Mouse (Mus musculus): Measurements from ENCODE around the gene Kif4. TPM values are rescaled to one million over a fixed set of nuclear protein-coding genes. Genes with fewer than 3 reads are reported as not detected.

Gene Kif4
- polyA plus RNA-seq, 1 experiment from 2014 or later: 13.3 TPM

GRCm38 (mm10) chrX:100625802-100626793 lies 561 bp downstream of the Kif4 start, which contains the start of gene Pdzd11:
Pdzd11 (minus strand) TSS chrX:100626568.
- H3K9ac ChIP-seq (replicated peaks; ENCODE audit: low read depth, low read length): peak within 1 kb of the TSS; percentile 69
- H3K36me3 ChIP-seq (ENCODE audit: control insufficient read depth, insufficient read depth): no peaks in the 10 kb centered on the region
- H3K27ac ChIP-seq (ENCODE audit: low read length): peak within 1 kb of the TSS; percentile 39
- peak within 1 kb of the TSS; percentile 74 for H3K4me2 ChIP-seq (ENCODE audit: low read length)
- H3K27me3 ChIP-seq (replicated peaks; ENCODE audit: control insufficient read depth, insufficient read depth, low read length): no peaks in the 10 kb centered on the region
- H3K9me3 ChIP-seq (ENCODE audit: control insufficient read depth, low read length): no peaks in the 10 kb centered on the region
- peaks cover 12% of the 10 kb centered on the region for H3K4me1 ChIP-seq (replicated peaks; ENCODE audit: control insufficient read depth, insufficient read depth, low read length)
- ATAC-seq: peak; percentile 100
- H3K4me3 ChIP-seq (replicated peaks; ENCODE audit: low read length): peak within 1 kb of the TSS; percentile 57
- 20% methylated on average over 62 of the region's 62 CpGs for WGBS

GRCm38 (mm10) chrX:100629076-100629475 lies 3.5 kb downstream of the Kif4 start:
- no peak overlapping the region for H3K27ac ChIP-seq (ENCODE audit: low read length)
- H3K9ac ChIP-seq (replicated peaks; ENCODE audit: low read depth, low read length): no peak overlapping the region
- H3K27me3 ChIP-seq (replicated peaks; ENCODE audit: control insufficient read depth, insufficient read depth, low read length): no peaks in the 10 kb centered on the region
- no peaks in the 10 kb centered on the region for H3K36me3 ChIP-seq (ENCODE audit: control insufficient read depth, insufficient read depth)
- no peak overlapping the region for H3K4me2 ChIP-seq (ENCODE audit: low read length)
- peaks cover 12% of the 10 kb centered on the region for H3K4me1 ChIP-seq (replicated peaks; ENCODE audit: control insufficient read depth, insufficient read depth, low read length)
- WGBS: 95% methylated on average over 2 of the region's 2 CpGs
- ATAC-seq: no peak
- no peak overlapping the region for H3K4me3 ChIP-seq (replicated peaks; ENCODE audit: low read length)
- H3K9me3 ChIP-seq (ENCODE audit: control insufficient read depth, low read length): no peaks in the 10 kb centered on the region

- no peaks in the 10 kb centered on the region for H3K36me3 ChIP-seq (ENCODE audit: control insufficient read depth, insufficient read depth)
- 94% methylated on average over 8 of the region's 8 CpGs for WGBS
- H3K27me3 ChIP-seq (replicated peaks; ENCODE audit: control insufficient read depth, insufficient read depth, low read length): no peaks in the 10 kb centered on the region
- ATAC-seq: no peak
- H3K9ac ChIP-seq (replicated peaks; ENCODE audit: low read depth, low read length): no peak overlapping the region
- H3K4me1 ChIP-seq (replicated peaks; ENCODE audit: control insufficient read depth, insufficient read depth, low read length): no peaks in the 10 kb centered on the region
- H3K4me2 ChIP-seq (ENCODE audit: low read length): no peak overlapping the region
- no peak overlapping the region for H3K27ac ChIP-seq (ENCODE audit: low read length)
- no peaks in the 10 kb centered on the region for H3K9me3 ChIP-seq (ENCODE audit: control insufficient read depth, low read length)
- no peak overlapping the region for H3K4me3 ChIP-seq (replicated peaks; ENCODE audit: low read length)
Measured at GRCm38 (mm10) chrX:100638477-100638876, 12.9 kb downstream of the Kif4 start.

GRCm38 (mm10) chrX:100652848-100653247 lies 27.3 kb downstream of the Kif4 start:
- H3K9ac ChIP-seq (replicated peaks; ENCODE audit: low read depth, low read length): no peak overlapping the region

GRCm38 (mm10) chrX:100664825-100665224 lies 39.3 kb downstream of the Kif4 start:
- no peak for ATAC-seq
- H3K27me3 ChIP-seq (replicated peaks; ENCODE audit: control insufficient read depth, insufficient read depth, low read length): no peaks in the 10 kb centered on the region
- no peak overlapping the region for H3K4me2 ChIP-seq (ENCODE audit: low read length)
- no peak overlapping the region for H3K4me3 ChIP-seq (replicated peaks; ENCODE audit: low read length)
- H3K36me3 ChIP-seq (ENCODE audit: control insufficient read depth, insufficient read depth): no peaks in the 10 kb centered on the region
- no peak overlapping the region for H3K9ac ChIP-seq (replicated peaks; ENCODE audit: low read depth, low read length)
- H3K9me3 ChIP-seq (ENCODE audit: control insufficient read depth, low read length): no peaks in the 10 kb centered on the region
- no peak overlapping the region for H3K27ac ChIP-seq (ENCODE audit: low read length)
- H3K4me1 ChIP-seq (replicated peaks; ENCODE audit: control insufficient read depth, insufficient read depth, low read length): no peaks in the 10 kb centered on the region
- 95% methylated on average over 2 of the region's 2 CpGs for WGBS

More at GRCm38 (mm10) chrX:100652848-100653247, 27.3 kb downstream of the Kif4 start:
- ATAC-seq: no peak
- no peaks in the 10 kb centered on the region for H3K4me1 ChIP-seq (replicated peaks; ENCODE audit: control insufficient read depth, insufficient read depth, low read length)
- H3K27me3 ChIP-seq (replicated peaks; ENCODE audit: control insufficient read depth, insufficient read depth, low read length): no peaks in the 10 kb centered on the region
- no peak overlapping the region for H3K4me2 ChIP-seq (ENCODE audit: low read length)
- no peak overlapping the region for H3K27ac ChIP-seq (ENCODE audit: low read length)
- H3K36me3 ChIP-seq (ENCODE audit: control insufficient read depth, insufficient read depth): no peaks in the 10 kb centered on the region
- no peak overlapping the region for H3K4me3 ChIP-seq (replicated peaks; ENCODE audit: low read length)
- H3K9me3 ChIP-seq (ENCODE audit: control insufficient read depth, low read length): no peaks in the 10 kb centered on the region

GRCm38 (mm10) chrX:100678204-100678603 lies 52.7 kb downstream of the Kif4 start:
- H3K27me3 ChIP-seq (replicated peaks; ENCODE audit: control insufficient read depth, insufficient read depth, low read length): no peaks in the 10 kb centered on the region
- ATAC-seq: no peak; the same call in 1 of the 2 replicates
- no peaks in the 10 kb centered on the region for H3K9me3 ChIP-seq (ENCODE audit: control insufficient read depth, low read length)
- H3K36me3 ChIP-seq (ENCODE audit: control insufficient read depth, insufficient read depth): no peaks in the 10 kb centered on the region
- H3K4me2 ChIP-seq (ENCODE audit: low read length): no peak overlapping the region
- no peak overlapping the region for H3K27ac ChIP-seq (ENCODE audit: low read length)
- H3K4me3 ChIP-seq (replicated peaks; ENCODE audit: low read length): no peak overlapping the region
- H3K9ac ChIP-seq (replicated peaks; ENCODE audit: low read depth, low read length): no peak overlapping the region
- 74% methylated on average over 3 of the region's 3 CpGs for WGBS
- H3K4me1 ChIP-seq (replicated peaks; ENCODE audit: control insufficient read depth, insufficient read depth, low read length): no peaks in the 10 kb centered on the region

- H3K9ac ChIP-seq (replicated peaks; ENCODE audit: low read depth, low read length): no peak overlapping the region
- WGBS: 20% methylated on average over 3 of the region's 3 CpGs
- no peak overlapping the region for H3K27ac ChIP-seq (ENCODE audit: low read length)
- no peak overlapping the region for H3K4me3 ChIP-seq (replicated peaks; ENCODE audit: low read length)
- no peaks in the 10 kb centered on the region for H3K9me3 ChIP-seq (ENCODE audit: control insufficient read depth, low read length)
- no peak overlapping the region for H3K4me2 ChIP-seq (ENCODE audit: low read length)
- no peaks in the 10 kb centered on the region for H3K36me3 ChIP-seq (ENCODE audit: control insufficient read depth, insufficient read depth)
- no peak for ATAC-seq
- H3K27me3 ChIP-seq (replicated peaks; ENCODE audit: control insufficient read depth, insufficient read depth, low read length): no peaks in the 10 kb centered on the region
- H3K4me1 ChIP-seq (replicated peaks; ENCODE audit: control insufficient read depth, insufficient read depth, low read length): no peaks in the 10 kb centered on the region
Measured at GRCm38 (mm10) chrX:100686527-100686926, 61.0 kb downstream of the Kif4 start.

GRCm38 (mm10) chrX:100687360-100688032 lies 62.0 kb downstream of the Kif4 start:
- H3K27me3 ChIP-seq (replicated peaks; ENCODE audit: control insufficient read depth, insufficient read depth, low read length): no peaks in the 10 kb centered on the region
- ATAC-seq: no peak
- no peak overlapping the region for H3K4me2 ChIP-seq (ENCODE audit: low read length)
- no peak overlapping the region for H3K9ac ChIP-seq (replicated peaks; ENCODE audit: low read depth, low read length)
- no peaks in the 10 kb centered on the region for H3K9me3 ChIP-seq (ENCODE audit: control insufficient read depth, low read length)
- H3K36me3 ChIP-seq (ENCODE audit: control insufficient read depth, insufficient read depth): no peaks in the 10 kb centered on the region
- H3K4me3 ChIP-seq (replicated peaks; ENCODE audit: low read length): no peak overlapping the region
- WGBS: 68% methylated on average over 6 of the region's 6 CpGs
- no peaks in the 10 kb centered on the region for H3K4me1 ChIP-seq (replicated peaks; ENCODE audit: control insufficient read depth, insufficient read depth, low read length)
- H3K27ac ChIP-seq (ENCODE audit: low read length): no peak overlapping the region

- Histone ChIP-seq H3K36me3 (ENCODE audit: control insufficient read depth, insufficient read depth) (no peaks in the 10 kb centered on the region), H3K9ac (replicated peaks; ENCODE audit: low read depth, low read length) (no peak overlapping the region), H3K4me3 (replicated peaks; ENCODE audit: low read length) (no peak overlapping the region), H3K27ac (ENCODE audit: low read length) (no peak overlapping the region), H3K4me1 (replicated peaks; ENCODE audit: control insufficient read depth, insufficient read depth, low read length) (no peaks in the 10 kb centered on the region), H3K4me2 (ENCODE audit: low read length) (no peak overlapping the region), H3K9me3 (ENCODE audit: control insufficient read depth, low read length) (no peaks in the 10 kb centered on the region), H3K27me3 (replicated peaks; ENCODE audit: control insufficient read depth, insufficient read depth, low read length) (no peaks in the 10 kb centered on the region)
- 78% methylated on average over 5 of the region's 5 CpGs for WGBS
- ATAC-seq: no peak
Measured at GRCm38 (mm10) chrX:100688033-100688370, 62.5 kb downstream of the Kif4 start.
